Mouse (Mus musculus) hindbrain, embryonic 11.5 days (tissue): Measurements from ENCODE around the gene Sqor. TPM values are rescaled to one million over a fixed set of nuclear protein-coding genes. Genes with fewer than 3 reads are reported as not detected.

Experiments used
- ATAC-seq: fragments of 200-750 bp; cut with Nextera tagmentation; 2 replicates; pipeline ENCODE4 v1.8.0; 2017; ENCODE audit warnings: mild to moderate bottlenecking, moderate TSS enrichment, moderate library complexity; ENCODE audit not compliant: low FRiP score
- DNase-seq: peaks from one replicate; pipeline ENCODE4 v3.0.0-alpha.2; 2015; ENCODE audit warnings: low spot score
- H3K27ac ChIP-seq: fragments of 300-500 bp; sonication (generic); 2 replicates; pipeline ENCODE4 v1.5.1; 2014; ENCODE audit warnings: mild to moderate bottlenecking, low read depth, low read length
- H3K27me3 ChIP-seq: fragments of 300-500 bp; sonication (generic); 2 replicates; pipeline ENCODE4 v1.6.1; 2014; ENCODE audit warnings: mild to moderate bottlenecking, low read length, moderate library complexity, mixed read lengths; ENCODE audit not compliant: control insufficient read depth, insufficient read depth
- H3K36me3 ChIP-seq: fragments of 300-500 bp; sonication (generic); 2 replicates; pipeline ENCODE4 v1.6.1; 2014; ENCODE audit warnings: mild to moderate bottlenecking, low read length, moderate library complexity, mixed read lengths; ENCODE audit not compliant: control insufficient read depth, insufficient read depth
- H3K4me1 ChIP-seq: fragments of 300-500 bp; sonication (generic); replicated peaks from 2 replicates; pipeline ENCODE4 v1.6.1; 2014; ENCODE audit warnings: low read length, mixed read lengths; ENCODE audit not compliant: control insufficient read depth, insufficient read depth
- H3K4me2 ChIP-seq: fragments of 300-500 bp; sonication (generic); replicated peaks from 2 replicates; pipeline ENCODE4 v1.6.1; 2014; ENCODE audit warnings: mild to moderate bottlenecking, low read depth, low read length
- H3K4me3 ChIP-seq: fragments of 300-500 bp; sonication (generic); 2 replicates; pipeline ENCODE4 v1.5.1; 2014; ENCODE audit warnings: low read depth, low read length
- H3K9ac ChIP-seq: fragments of 300-500 bp; sonication (generic); 2 replicates; pipeline ENCODE4 v1.6.1; 2014; ENCODE audit warnings: low read depth, low read length
- H3K9me3 ChIP-seq: fragments of 300-500 bp; sonication (generic); 2 replicates; pipeline ENCODE4 v1.6.1; 2016; ENCODE audit warnings: low read length; ENCODE audit not compliant: control insufficient read depth
- WGBS: fragments of 180-500 bp; shearing (Covaris S2); extraction: QIAGEN DNeasy Blood & Tissue Kit; methylation state at CpG from one replicate; pipeline ENCODE4 v1.1.7; 2014; 5-methylcytosine and 5-hydroxymethylcytosine counted together
- polyA plus RNA-seq: library from polyadenylated mRNA; unstranded; fragments of >200 nt; fragmentation: Nextera tagmentation; extraction: Ambion mirVana; gene quantifications from 2 replicates; pipeline ENCODE4 v1.2.1, GENCODE M21; 2014

The Sqor gene
- polyA plus RNA-seq, 1 experiment from 2014 or later = 3.7 TPM

- H3K27ac ChIP-seq = no peak overlapping the region
- no peaks in the 10 kb centered on the region for H3K9me3 ChIP-seq
- no peak overlapping the region for H3K4me2 ChIP-seq
- H3K4me1 ChIP-seq = no peaks in the 10 kb centered on the region
- H3K4me3 ChIP-seq = no peak overlapping the region
- H3K36me3 ChIP-seq = no peaks in the 10 kb centered on the region
- ATAC-seq (no peak), DNase-seq (no peak)
- no peak overlapping the region for H3K9ac ChIP-seq
- no peaks in the 10 kb centered on the region for H3K27me3 ChIP-seq
- 91% methylated on average over 9 of the region's 9 CpGs for WGBS
Measured at GRCm38 (mm10) chr2:122746461-122746860, 18.6 kb upstream of the Sqor start.

GRCm38 (mm10) chr2:122753739-122754343 is 11.2 kb upstream of the Sqor start:
- Histone ChIP-seq H3K9me3 (no peaks in the 10 kb centered on the region), H3K27ac (no peak overlapping the region), H3K4me2 (no peak overlapping the region), H3K4me1 (no peaks in the 10 kb centered on the region), H3K9ac (no peak overlapping the region), H3K36me3 (no peaks in the 10 kb centered on the region), H3K27me3 (no peaks in the 10 kb centered on the region), H3K4me3 (no peak overlapping the region)
- DNase-seq = peak; percentile 86
- 22% methylated on average over 7 of the region's 7 CpGs for WGBS
- ATAC-seq = no peak

GRCm38 (mm10) chr2:122759791-122760190 is 5.2 kb upstream of the Sqor start:
- H3K9me3 ChIP-seq = no peaks in the 10 kb centered on the region
- H3K9ac ChIP-seq = no peak overlapping the region
- no peaks in the 10 kb centered on the region for H3K4me1 ChIP-seq
- 88% methylated on average over 1 of the region's 1 CpGs for WGBS
- DNase-seq (no peak), ATAC-seq (no peak)
- H3K36me3 ChIP-seq = no peaks in the 10 kb centered on the region
- no peak overlapping the region for H3K4me3 ChIP-seq
- H3K4me2 ChIP-seq = no peak overlapping the region
- H3K27me3 ChIP-seq = peaks cover 6% of the 10 kb centered on the region; the same call in 1 of the 2 replicates
- H3K27ac ChIP-seq = no peak overlapping the region

- no peaks in the 10 kb centered on the region for H3K9me3 ChIP-seq
- 65% methylated on average over 3 of the region's 3 CpGs for WGBS
- H3K9ac ChIP-seq = no peak overlapping the region
- H3K27me3 ChIP-seq = peaks cover 12% of the 10 kb centered on the region
- no peak for ATAC-seq
- no peak for DNase-seq
- no peak overlapping the region for H3K27ac ChIP-seq
- no peaks in the 10 kb centered on the region for H3K4me1 ChIP-seq
- H3K4me3 ChIP-seq = no peak overlapping the region
- no peaks in the 10 kb centered on the region for H3K36me3 ChIP-seq
- H3K4me2 ChIP-seq = no peak overlapping the region
Measured at GRCm38 (mm10) chr2:122762991-122763390, 2.0 kb upstream of the Sqor start.

- DNase-seq (peak; percentile 2), ATAC-seq (no peak)
- Histone ChIP-seq H3K27me3 (peaks cover 12% of the 10 kb centered on the region), H3K9me3 (no peaks in the 10 kb centered on the region), H3K4me1 (no peaks in the 10 kb centered on the region), H3K36me3 (no peaks in the 10 kb centered on the region), H3K9ac (no peak overlapping the region), H3K4me2 (no peak overlapping the region), H3K4me3 (no peak overlapping the region), H3K27ac (no peak overlapping the region)
- 53% methylated on average over 6 of the region's 6 CpGs for WGBS
Measured at GRCm38 (mm10) chr2:122764526-122764925, 511 bp upstream of the Sqor start.

- H3K4me3 ChIP-seq = peak overlapping the region; percentile 36
- no peak for DNase-seq
- H3K36me3 ChIP-seq = no peaks in the 10 kb centered on the region
- no peak overlapping the region for H3K27ac ChIP-seq
- no peaks in the 10 kb centered on the region for H3K4me1 ChIP-seq
- no peaks in the 10 kb centered on the region for H3K9me3 ChIP-seq
- peak overlapping the region; percentile 88 for H3K4me2 ChIP-seq
- peaks cover 12% of the 10 kb centered on the region for H3K27me3 ChIP-seq
- no peak for ATAC-seq
- H3K9ac ChIP-seq = peak overlapping the region; percentile 34; the same call in 1 of the 2 replicates
- WGBS = 43% methylated on average over 3 of the region's 3 CpGs
Measured at GRCm38 (mm10) chr2:122765794-122766145, 733 bp downstream of the Sqor start.

- no peak overlapping the region for H3K9ac ChIP-seq
- no peaks in the 10 kb centered on the region for H3K9me3 ChIP-seq
- no peak for ATAC-seq
- no peak overlapping the region for H3K27ac ChIP-seq
- H3K4me1 ChIP-seq = no peaks in the 10 kb centered on the region
- H3K4me3 ChIP-seq = no peak overlapping the region
- no peak for DNase-seq
- no peaks in the 10 kb centered on the region for H3K36me3 ChIP-seq
- 85% methylated on average over 2 of the region's 2 CpGs for WGBS
- H3K4me2 ChIP-seq = no peak overlapping the region
- H3K27me3 ChIP-seq = no peaks in the 10 kb centered on the region
Measured at GRCm38 (mm10) chr2:122771002-122771401, 6.0 kb downstream of the Sqor start.

GRCm38 (mm10) chr2:122772899-122773298 is 7.9 kb downstream of the Sqor start:
- Histone ChIP-seq H3K9me3 (no peaks in the 10 kb centered on the region), H3K9ac (no peak overlapping the region), H3K4me1 (no peaks in the 10 kb centered on the region), H3K27me3 (no peaks in the 10 kb centered on the region), H3K4me2 (no peak overlapping the region), H3K4me3 (no peak overlapping the region), H3K27ac (no peak overlapping the region), H3K36me3 (no peaks in the 10 kb centered on the region)
- WGBS = 96% methylated on average over 1 of the region's 1 CpGs
- DNase-seq = no peak
- no peak for ATAC-seq

- Histone ChIP-seq H3K4me2 (no peak overlapping the region), H3K4me3 (no peak overlapping the region), H3K4me1 (no peaks in the 10 kb centered on the region), H3K36me3 (no peaks in the 10 kb centered on the region), H3K9ac (no peak overlapping the region), H3K9me3 (no peaks in the 10 kb centered on the region), H3K27me3 (no peaks in the 10 kb centered on the region), H3K27ac (no peak overlapping the region)
- no peak for ATAC-seq
- WGBS = 80% methylated on average over 1 of the region's 1 CpGs
- no peak for DNase-seq
Measured at GRCm38 (mm10) chr2:122775491-122775890, 10.5 kb downstream of the Sqor start.
